Mouse (Mus musculus): ENCODE data around the gene Uvrag. TPM values are rescaled to one million over a fixed set of nuclear protein-coding genes. Genes with fewer than 3 reads are reported as not detected.

Gene Uvrag
- total and polyA plus RNA-seq, 3 experiments, result 13.1 to 29.9 (median 23.3) TPM

DNA sequence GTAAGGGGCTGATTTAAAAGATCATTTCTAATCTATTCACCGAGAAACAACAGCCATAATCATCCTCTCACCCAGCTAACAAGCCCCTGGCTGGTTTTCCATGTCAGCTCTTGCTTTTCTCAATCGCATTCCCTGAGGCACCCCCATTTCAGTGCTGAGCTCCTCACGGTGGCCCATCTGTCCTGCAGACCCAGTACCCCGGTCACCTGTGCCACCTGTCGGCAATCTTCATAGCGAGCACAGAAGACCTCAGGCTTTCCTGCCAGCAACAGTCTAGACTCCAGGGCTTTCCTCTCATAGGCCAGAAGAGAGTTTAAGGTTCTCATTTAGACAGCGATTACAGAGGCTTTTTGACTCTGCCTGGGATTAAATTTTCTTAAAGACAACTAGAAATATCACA lies 115.7 kb downstream of the Uvrag start:
- H3K4me1 ChIP-seq (ENCODE audit: insufficient read depth, low read depth, low read length), result no peaks in the 10 kb centered on the region
- H3K36me3 ChIP-seq (replicated peaks), result peaks cover 20% of the 10 kb centered on the region
- ATAC-seq (ENCODE audit: extremely low read depth, insufficient number of reproducible peaks, low FRiP score, poor library complexity, severe bottlenecking), result no peak
- no peak for DNase-seq (ENCODE audit: low spot score)
- no peak overlapping the region for H3K4me3 ChIP-seq (ENCODE audit: low read depth, low read length)
- no peaks in the 10 kb centered on the region for H3K27me3 ChIP-seq (ENCODE audit: insufficient read depth, low read length)
- TF ChIP-seq TAL1 (conservative IDR thresholded peaks at IDR 0.05; ENCODE audit: low read depth, low read length) (no peak), GATA1 (IDR thresholded peaks at IDR 0.05; ENCODE audit: borderline replicate concordance, low read length) (no peak), CTCF (IDR thresholded peaks at IDR 0.05; ENCODE audit: low read depth, low read length) (no peak), GATA2 (IDR thresholded peaks at IDR 0.05; ENCODE audit: borderline replicate concordance, low read depth, low read length) (no peak), POLR2AphosphoS5 (IDR thresholded peaks at IDR 0.05; ENCODE audit: insufficient replicate concordance, low read depth, low read length) (no peak)
- H3K9me3 ChIP-seq (replicated peaks), result no peaks in the 10 kb centered on the region

DNA sequence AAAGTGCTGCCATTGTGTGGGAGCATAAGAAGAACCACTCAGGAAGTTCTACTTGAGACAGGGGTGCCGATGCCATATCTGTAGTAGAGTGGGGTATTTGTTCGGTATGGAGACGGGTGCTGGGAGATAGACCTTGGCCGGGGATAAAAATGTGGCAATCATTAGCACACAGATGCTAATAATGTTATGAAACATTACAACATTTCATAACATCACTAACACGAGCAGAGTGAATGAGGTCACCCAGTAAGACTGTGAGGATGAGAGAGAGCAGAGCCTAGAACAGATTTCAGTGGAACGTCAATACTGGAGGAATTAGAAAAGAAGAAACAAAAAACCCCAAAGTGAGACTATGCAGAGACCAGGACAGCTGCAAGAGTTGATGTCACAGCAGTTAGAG lies 116.2 kb downstream of the Uvrag start:
- Histone ChIP-seq H3K4me3 (ENCODE audit: low read depth, low read length) (no peak overlapping the region), H3K4me1 (ENCODE audit: insufficient read depth, low read depth, low read length) (no peaks in the 10 kb centered on the region), H3K27me3 (ENCODE audit: insufficient read depth, low read length) (no peaks in the 10 kb centered on the region), H3K36me3 (replicated peaks) (peaks cover 20% of the 10 kb centered on the region), H3K9me3 (replicated peaks) (no peaks in the 10 kb centered on the region)
- TF ChIP-seq GATA1 (IDR thresholded peaks at IDR 0.05; ENCODE audit: borderline replicate concordance, low read length), result no peak
- TF ChIP-seq POLR2AphosphoS5 (IDR thresholded peaks at IDR 0.05; ENCODE audit: insufficient replicate concordance, low read depth, low read length), result no peak
- no peak for TF ChIP-seq CTCF (IDR thresholded peaks at IDR 0.05; ENCODE audit: low read depth, low read length)
- no peak for DNase-seq (ENCODE audit: low spot score)
- no peak for ATAC-seq (ENCODE audit: extremely low read depth, insufficient number of reproducible peaks, low FRiP score, poor library complexity, severe bottlenecking)

DNA sequence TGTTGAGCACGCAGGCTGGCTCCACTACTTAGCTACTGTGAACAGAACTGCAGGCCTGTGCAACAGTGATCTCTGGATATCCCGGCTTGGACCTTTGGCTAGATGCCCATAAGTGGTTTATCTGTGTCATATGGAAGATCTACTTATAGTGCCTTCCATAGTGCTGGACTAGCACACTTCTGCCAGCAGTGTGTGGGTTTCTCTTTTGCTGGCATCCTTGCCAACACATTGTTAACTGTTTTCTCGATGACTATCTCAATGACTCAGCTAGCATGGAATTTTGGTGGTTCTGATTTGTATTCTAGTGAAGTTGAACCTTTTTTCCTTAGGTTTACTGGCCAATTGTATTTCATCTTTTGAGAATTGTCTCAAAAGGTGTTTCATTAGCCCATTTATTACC lies 117.0 kb downstream of the Uvrag start:
- Histone ChIP-seq H3K36me3 (replicated peaks) (peaks cover 22% of the 10 kb centered on the region), H3K27me3 (ENCODE audit: insufficient read depth, low read length) (no peaks in the 10 kb centered on the region), H3K4me3 (ENCODE audit: low read depth, low read length) (no peak overlapping the region), H3K9me3 (replicated peaks) (no peaks in the 10 kb centered on the region), H3K4me1 (ENCODE audit: insufficient read depth, low read depth, low read length) (no peaks in the 10 kb centered on the region)
- no peak for DNase-seq (ENCODE audit: low spot score)
- ATAC-seq (ENCODE audit: extremely low read depth, insufficient number of reproducible peaks, low FRiP score, poor library complexity, severe bottlenecking), result no peak
- TF ChIP-seq CTCF (IDR thresholded peaks at IDR 0.05; ENCODE audit: low read depth, low read length) (no peak), GATA1 (IDR thresholded peaks at IDR 0.05; ENCODE audit: borderline replicate concordance, low read length) (no peak), POLR2AphosphoS5 (IDR thresholded peaks at IDR 0.05; ENCODE audit: insufficient replicate concordance, low read depth, low read length) (no peak)

DNA sequence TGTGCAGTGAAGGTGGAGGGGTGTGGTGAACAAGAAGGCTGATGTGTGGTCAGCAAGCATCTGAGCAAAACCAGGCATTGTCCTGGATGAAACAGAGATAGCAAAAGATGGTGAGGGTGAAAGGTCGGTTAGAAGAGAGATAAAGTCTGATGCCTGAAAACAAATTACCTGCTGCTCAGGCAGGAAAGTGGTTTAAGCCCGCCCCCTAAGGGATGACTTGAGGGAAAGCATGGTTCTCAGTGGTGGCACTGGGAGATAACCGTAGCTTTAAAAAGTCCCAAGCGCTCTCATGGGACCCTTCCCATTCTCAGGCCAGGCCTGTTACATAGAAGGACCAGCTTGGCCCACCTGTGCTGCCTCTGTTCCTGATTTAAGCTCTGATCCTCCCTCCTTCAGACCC lies 119.7 kb downstream of the Uvrag start:
- Histone ChIP-seq H3K4me1 (ENCODE audit: insufficient read depth, low read depth, low read length) (no peaks in the 10 kb centered on the region), H3K27me3 (ENCODE audit: insufficient read depth, low read length) (no peaks in the 10 kb centered on the region), H3K36me3 (replicated peaks) (peaks cover 16% of the 10 kb centered on the region), H3K4me3 (ENCODE audit: low read depth, low read length) (no peak overlapping the region), H3K9me3 (replicated peaks) (no peaks in the 10 kb centered on the region)
- no peak for ATAC-seq (ENCODE audit: extremely low read depth, insufficient number of reproducible peaks, low FRiP score, poor library complexity, severe bottlenecking)
- TF ChIP-seq TAL1 (conservative IDR thresholded peaks at IDR 0.05; ENCODE audit: low read depth, low read length) (no peak), GATA2 (IDR thresholded peaks at IDR 0.05; ENCODE audit: borderline replicate concordance, low read depth, low read length) (no peak), GATA1 (IDR thresholded peaks at IDR 0.05; ENCODE audit: borderline replicate concordance, low read length) (no peak), CTCF (IDR thresholded peaks at IDR 0.05; ENCODE audit: low read depth, low read length) (no peak), POLR2AphosphoS5 (IDR thresholded peaks at IDR 0.05; ENCODE audit: insufficient replicate concordance, low read depth, low read length) (no peak)
- DNase-seq (ENCODE audit: low spot score), result no peak

DNA sequence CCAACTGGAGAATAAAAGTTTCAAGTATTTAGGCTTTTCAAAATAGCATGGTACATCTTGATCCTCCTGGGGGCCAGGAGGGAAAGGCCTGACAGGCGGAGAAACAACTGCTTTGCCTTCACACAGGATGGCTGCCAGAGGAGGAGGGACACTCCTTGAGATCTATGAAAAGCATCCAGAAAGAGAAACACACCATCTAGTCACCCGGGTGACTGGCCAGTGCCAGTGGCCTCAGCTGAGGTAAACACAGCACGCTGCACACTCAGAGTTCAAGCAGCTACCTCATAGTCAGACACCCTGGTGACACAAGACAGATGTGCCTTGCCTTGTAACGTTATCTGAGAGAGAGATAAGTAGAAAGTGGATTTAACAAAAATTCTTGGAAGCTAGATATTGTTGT lies 120.6 kb downstream of the Uvrag start:
- DNase-seq (ENCODE audit: low spot score), result no peak
- ATAC-seq (ENCODE audit: extremely low read depth, insufficient number of reproducible peaks, low FRiP score, poor library complexity, severe bottlenecking), result no peak
- TF ChIP-seq GATA1 (IDR thresholded peaks at IDR 0.05; ENCODE audit: borderline replicate concordance, low read length), result no peak
- TF ChIP-seq TAL1 (conservative IDR thresholded peaks at IDR 0.05; ENCODE audit: low read depth, low read length), result no peak
- no peak for TF ChIP-seq POLR2AphosphoS5 (IDR thresholded peaks at IDR 0.05; ENCODE audit: insufficient replicate concordance, low read depth, low read length)
- TF ChIP-seq GATA2 (IDR thresholded peaks at IDR 0.05; ENCODE audit: borderline replicate concordance, low read depth, low read length), result no peak
- no peak for TF ChIP-seq CTCF (IDR thresholded peaks at IDR 0.05; ENCODE audit: low read depth, low read length)
- Histone ChIP-seq H3K36me3 (replicated peaks) (peaks cover 21% of the 10 kb centered on the region), H3K4me3 (ENCODE audit: low read depth, low read length) (no peak overlapping the region), H3K27me3 (ENCODE audit: insufficient read depth, low read length) (no peaks in the 10 kb centered on the region), H3K9me3 (replicated peaks) (no peaks in the 10 kb centered on the region), H3K4me1 (ENCODE audit: insufficient read depth, low read depth, low read length) (no peaks in the 10 kb centered on the region)

DNA sequence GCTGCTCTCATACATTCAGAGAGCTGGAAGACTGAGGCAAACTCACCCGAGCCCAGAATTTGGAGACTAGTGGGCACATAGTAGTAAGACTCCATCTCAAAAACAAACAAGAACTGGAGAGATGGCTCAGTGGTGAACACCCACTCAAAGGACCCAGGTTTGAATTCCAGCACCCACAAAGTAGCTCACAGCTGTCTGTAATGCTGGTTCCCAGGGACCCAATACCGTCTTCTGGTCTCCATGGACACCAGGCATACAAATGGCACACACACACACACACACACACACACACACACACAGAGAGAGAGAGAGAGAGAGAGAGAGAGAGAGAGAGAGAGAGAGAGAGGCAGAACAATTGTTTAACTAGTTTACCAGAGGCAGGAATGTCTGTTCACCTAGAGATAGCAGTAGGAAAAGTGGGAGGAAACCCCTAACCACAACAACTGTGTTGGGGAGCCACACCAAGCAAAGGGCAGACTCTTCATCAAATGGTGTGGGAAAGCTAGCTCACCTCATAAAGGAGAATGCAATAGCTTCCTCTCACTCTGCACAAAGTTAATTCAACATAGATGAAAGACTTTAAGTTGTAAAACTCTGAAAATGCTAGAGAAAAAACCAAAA lies 123.6 kb downstream of the Uvrag start:
- H3K27me3 ChIP-seq (ENCODE audit: insufficient read depth, low read length), result no peaks in the 10 kb centered on the region
- no peak for ATAC-seq (ENCODE audit: extremely low read depth, insufficient number of reproducible peaks, low FRiP score, poor library complexity, severe bottlenecking)
- no peak for DNase-seq (ENCODE audit: low spot score)
- peaks cover 33% of the 10 kb centered on the region for H3K36me3 ChIP-seq (replicated peaks)
- H3K4me1 ChIP-seq (ENCODE audit: insufficient read depth, low read depth, low read length), result no peaks in the 10 kb centered on the region
- no peak overlapping the region for H3K4me3 ChIP-seq (ENCODE audit: low read depth, low read length)
- TF ChIP-seq GATA2 (IDR thresholded peaks at IDR 0.05; ENCODE audit: borderline replicate concordance, low read depth, low read length) (no peak), CTCF (IDR thresholded peaks at IDR 0.05; ENCODE audit: low read depth, low read length) (no peak), POLR2AphosphoS5 (IDR thresholded peaks at IDR 0.05; ENCODE audit: insufficient replicate concordance, low read depth, low read length) (no peak), GATA1 (IDR thresholded peaks at IDR 0.05; ENCODE audit: borderline replicate concordance, low read length) (no peak)
- no peaks in the 10 kb centered on the region for H3K9me3 ChIP-seq (replicated peaks)

DNA sequence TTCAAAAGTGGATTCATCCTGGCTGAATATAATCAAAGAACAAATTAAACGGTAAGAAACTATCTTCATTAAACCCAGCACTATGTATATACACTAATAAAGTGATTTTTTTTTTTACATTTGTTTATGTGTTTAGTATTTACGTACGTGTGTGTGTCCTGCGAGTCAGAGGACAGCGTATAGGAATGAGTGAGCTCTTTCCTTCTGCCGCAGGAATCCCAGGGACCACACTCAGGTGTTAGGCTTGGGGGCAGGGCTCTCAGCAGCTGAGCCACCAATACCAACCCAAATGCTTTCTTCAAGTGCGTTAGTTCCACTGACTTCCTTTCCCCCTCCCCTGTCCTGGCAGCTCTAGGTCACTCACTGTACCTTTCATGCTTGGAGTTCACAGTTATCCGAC lies 125.0 kb downstream of the Uvrag start:
- Histone ChIP-seq H3K9me3 (replicated peaks) (no peaks in the 10 kb centered on the region), H3K4me1 (ENCODE audit: insufficient read depth, low read depth, low read length) (no peaks in the 10 kb centered on the region), H3K36me3 (replicated peaks) (peaks cover 30% of the 10 kb centered on the region), H3K4me3 (ENCODE audit: low read depth, low read length) (no peak overlapping the region), H3K27me3 (ENCODE audit: insufficient read depth, low read length) (no peaks in the 10 kb centered on the region)
- TF ChIP-seq POLR2AphosphoS5 (IDR thresholded peaks at IDR 0.05; ENCODE audit: insufficient replicate concordance, low read depth, low read length), result no peak
- TF ChIP-seq GATA2 (IDR thresholded peaks at IDR 0.05; ENCODE audit: borderline replicate concordance, low read depth, low read length), result no peak
- TF ChIP-seq GATA1 (IDR thresholded peaks at IDR 0.05; ENCODE audit: borderline replicate concordance, low read length), result no peak
- TF ChIP-seq TAL1 (conservative IDR thresholded peaks at IDR 0.05; ENCODE audit: low read depth, low read length), result no peak
- no peak for TF ChIP-seq CTCF (IDR thresholded peaks at IDR 0.05; ENCODE audit: low read depth, low read length)
- no peak for DNase-seq (ENCODE audit: low spot score)
- no peak for ATAC-seq (ENCODE audit: extremely low read depth, insufficient number of reproducible peaks, low FRiP score, poor library complexity, severe bottlenecking)

Measured in G1E (cell line).